Mouse (Mus musculus) adrenal gland, postnatal 25 days (tissue): ENCODE measurements at regions not wholly inside any gene's neighbourhood (a gene's known extent, or its start where the extent isn't known, plus 50 kb on each side); places are given as distances from the start of the nearest gene placed in this dataset.

ENCODE experiments used
- DNase-seq: peaks from one replicate; pipeline ENCODE4 v3.0.0; 2021; ENCODE audit warnings: mixed read lengths

DNA sequence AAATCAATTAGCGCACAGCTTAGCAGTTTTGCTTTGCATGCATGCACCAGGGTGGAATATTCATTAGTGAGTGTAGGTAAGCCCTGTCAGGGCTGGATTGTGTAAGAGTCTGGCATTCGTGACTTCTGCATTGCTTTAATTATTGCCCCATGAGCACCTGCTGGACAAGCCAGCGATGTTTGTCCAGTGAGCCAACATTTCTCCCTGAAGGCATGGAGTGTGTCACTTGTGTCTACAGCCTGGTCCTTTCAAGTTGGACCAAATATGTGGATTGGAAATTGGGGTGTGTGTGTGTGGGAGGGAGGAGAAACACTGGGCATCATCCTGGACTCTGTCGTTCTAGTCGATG lies 115.9 kb downstream of the Evx1 start:
- DNase-seq = no peak

DNA sequence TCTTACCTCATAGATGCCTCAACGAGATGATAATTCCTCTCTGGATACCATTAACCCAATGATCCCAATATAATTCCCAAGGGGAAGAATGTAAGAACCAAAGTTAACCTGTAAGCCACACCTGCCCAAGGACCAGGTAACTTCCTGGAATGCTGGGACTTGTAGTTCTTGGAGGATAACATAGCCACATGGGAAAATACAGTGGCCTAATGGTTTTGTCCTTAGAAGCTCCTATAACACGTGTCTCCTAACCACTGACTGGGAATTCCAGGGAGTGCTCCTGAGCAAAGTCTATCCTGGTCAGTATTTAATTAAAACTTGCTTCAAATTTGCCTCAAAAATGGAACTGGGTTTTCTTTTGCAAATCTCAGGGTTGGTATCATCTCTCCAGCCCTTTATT lies 119.9 kb downstream of the Evx1 start:
- no peak for DNase-seq

DNA sequence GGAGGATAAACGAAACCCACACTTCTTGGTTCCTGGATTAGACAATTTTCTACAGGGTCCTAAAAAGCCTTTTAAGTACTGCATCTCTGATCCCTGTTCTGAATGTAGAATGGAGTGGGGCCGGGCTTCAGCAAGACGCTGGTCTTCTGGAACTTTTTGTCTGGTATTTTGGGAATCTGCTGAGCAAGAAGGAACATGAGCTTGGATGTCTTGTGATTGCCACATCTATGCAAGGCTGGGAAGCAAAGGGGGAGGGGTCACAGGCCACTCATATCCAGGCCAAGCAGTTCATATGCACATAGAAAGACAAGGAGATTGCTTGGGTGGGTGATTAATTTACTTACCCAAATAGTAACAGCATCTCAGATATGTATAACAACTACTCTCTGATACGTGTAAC lies 121.5 kb downstream of the Evx1 start:
- DNase-seq = no peak

DNA sequence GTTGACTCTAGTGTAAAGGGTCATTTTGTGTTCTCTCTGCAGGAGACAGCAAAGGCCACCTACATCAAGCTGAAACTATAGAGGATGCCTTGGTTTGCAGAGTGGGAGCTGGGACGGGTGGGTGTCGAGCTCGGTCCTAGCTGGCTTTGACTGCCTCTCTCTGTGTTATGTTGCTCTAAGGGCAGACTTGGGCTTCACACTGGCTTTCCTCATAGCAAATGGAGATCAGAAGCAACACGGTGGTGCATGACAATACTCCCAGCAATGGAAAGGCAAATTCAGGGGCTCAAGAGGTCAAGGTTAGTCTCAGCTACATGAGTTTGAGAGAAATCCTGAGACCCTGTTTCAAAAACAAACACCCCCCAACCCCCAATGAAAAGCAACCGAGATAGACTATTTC lies 122.1 kb downstream of the Evx1 start:
- DNase-seq = no peak

DNA sequence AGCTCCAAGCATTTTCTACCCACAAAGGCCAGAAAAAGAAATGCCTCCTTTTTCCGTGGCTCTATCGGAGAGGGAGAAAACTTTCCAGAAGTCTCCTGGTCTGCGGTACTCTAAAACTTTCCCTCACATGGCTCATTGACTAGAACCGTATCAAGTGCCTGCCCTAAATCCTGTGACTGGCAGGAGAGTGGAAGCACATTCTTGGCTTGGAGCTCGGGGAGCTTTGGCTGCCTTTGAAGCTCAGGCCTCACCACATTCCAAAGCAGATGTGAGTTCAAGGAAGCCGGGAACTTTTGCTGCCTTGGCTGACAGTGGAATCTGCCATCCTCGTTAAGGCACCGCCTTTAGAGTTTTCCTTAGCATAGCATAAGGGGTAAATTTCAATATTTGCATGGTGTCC lies 125.1 kb downstream of the Evx1 start:
- DNase-seq = peak; percentile 23

DNA sequence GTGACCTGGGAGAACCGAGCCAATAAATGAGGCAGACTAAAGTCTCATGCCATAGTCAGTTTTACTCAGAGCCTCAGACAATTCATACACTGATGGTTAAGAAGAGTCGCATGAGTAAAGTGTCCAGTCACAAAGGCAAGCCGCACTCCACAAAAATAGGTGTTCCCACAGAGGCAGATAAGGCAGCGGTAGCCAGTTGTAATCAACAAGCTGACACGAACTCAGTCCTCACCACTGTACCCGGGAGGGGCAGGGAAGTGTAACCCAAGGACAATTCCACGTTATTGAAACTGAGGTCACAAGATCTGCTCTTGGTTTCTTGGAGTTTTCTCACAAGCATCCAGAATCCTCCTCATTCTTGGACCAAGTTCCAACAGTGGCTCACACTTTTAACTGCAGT lies 125.9 kb downstream of the Evx1 start:
- no peak for DNase-seq

DNA sequence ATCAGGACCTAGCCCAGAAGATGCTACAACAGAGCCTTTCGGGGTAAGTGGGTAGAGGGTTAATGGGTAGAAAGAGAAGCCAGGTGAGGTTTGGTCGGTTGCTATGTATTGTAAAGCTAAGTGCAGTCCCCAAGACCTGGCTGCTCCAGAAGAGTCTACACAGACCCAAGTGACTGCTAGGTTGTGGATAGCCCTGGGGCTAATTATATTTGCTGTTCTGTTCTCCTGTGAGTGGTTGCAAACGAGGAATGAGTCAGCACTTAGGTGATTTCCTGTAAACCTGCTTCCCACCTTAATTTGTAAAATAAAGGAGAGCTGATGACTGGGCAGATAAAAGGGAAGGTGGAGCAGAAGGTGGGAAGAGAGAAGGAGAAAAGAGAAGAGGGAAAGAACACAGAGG lies 126.9 kb downstream of the Evx1 start:
- no peak for DNase-seq

DNA sequence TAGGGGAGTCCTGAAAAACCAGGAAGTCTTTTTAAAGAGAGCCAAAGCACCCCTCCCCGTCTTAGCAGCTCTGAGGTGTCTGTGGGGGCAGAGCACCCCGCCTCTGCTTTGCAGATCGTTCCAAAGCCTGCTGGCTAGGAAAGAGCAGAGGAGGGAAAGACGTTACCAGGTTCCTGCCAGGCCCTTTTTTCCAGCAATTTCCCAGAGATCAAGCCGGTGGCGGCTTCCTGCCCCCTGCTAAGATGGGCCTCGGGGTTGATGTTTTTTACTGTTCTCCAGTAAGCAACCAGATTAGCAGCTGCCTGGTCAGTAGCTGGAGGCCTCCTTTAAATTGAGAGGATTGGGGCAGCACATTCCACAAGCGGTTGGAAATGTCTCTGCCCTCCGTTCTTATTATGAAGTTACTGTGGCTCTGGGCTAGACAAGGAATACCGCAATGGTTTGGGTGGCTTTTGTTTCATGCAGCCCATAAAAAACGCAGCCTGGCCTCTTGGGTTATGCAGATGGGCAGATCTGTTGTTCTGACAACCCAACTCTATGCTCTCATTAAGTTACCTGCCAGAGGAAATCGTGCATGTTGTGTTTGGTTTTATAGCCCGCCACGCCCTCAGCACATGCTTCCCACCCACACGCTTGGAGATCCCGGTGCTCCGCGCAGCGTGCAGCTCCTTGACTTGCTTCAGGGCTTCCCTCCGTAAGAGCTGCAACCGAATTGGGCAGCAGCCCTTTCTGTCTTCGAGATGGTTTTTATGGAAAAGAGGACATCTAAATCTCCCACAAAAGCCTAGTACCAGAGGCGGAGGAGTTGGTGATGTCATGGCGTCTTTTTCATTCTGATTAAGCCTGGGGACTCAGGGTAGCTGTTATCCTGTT lies 130.1 kb downstream of the Evx1 start:
- no peak for DNase-seq

DNA sequence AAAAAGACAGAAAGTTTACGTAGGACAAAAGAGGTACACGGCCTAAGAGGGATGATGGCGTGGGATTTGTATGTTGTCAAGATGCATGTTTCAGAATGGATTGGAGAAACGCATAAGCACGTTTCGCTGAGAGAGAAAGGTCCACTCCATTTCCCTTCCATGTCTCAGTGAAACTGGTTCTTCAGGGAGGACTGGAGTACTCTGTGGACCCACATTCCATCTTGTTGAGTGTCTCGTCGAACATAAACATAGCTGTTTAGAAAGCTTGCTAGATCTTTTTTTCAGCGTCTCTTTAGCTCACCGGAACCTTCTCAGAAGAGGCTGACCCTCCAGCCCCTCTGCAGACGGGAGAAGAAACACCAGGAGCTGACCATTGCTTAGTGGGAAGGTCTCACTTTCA lies 145.5 kb downstream of the Evx1 start:
- DNase-seq = no peak

DNA sequence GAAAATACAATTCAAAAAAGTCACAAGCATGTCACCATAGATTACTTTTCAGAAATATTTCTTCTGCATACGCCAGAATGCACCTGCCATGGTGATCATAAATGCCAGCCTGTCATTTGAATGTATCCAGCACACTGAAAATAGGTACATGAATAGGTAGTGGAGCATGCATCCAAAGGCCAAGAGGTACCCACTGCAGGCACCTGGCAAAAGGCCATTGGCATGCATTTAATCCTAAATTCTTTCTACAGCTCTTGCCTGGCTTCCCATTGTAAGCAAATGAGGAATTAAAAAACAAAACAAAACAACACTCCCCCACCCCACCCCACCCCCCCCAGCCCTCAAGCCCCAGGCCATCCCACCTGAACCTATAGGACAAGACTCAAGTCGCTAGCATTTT lies 147.9 kb downstream of the Evx1 start:
- DNase-seq = no peak

DNA sequence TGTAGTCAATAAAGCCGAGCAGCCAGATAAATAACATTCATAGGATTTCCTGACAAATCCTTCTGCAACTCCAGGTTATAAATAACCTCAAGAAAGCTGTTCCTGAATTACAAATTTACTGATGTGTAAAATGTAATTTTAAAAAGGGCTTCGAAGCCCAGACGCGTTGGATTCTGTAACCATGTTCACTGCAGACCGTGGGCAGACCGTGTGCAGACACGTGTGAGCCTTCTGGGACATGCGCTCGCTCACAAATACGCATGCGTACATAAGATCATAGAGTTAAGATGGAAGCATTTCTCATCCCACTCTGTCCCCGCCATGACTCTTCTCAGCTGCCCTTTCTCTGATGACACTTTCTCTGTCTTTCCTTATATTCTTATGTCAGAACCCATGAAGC lies 150.1 kb downstream of the Evx1 start:
- no peak for DNase-seq

DNA sequence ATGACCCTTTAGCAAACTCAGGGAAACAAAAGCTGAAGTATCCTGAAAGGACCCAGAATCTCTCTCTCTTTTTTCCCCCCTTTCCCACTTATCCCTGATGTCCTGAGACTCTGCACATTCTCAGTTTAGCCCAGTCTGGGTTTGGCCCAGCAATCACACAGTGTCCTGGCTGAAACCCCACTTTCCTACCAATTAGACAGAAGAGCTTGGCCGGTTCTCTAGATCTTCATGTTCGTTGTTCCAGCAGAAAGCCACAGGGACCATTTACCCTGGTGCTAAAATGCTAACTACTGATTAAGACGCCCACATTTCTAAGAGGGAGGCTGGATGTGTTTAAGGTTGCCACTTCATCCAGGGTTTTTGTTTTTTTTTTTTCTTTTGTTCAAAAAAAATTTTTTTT lies 151.3 kb downstream of the Evx1 start:
- no peak for DNase-seq

DNA sequence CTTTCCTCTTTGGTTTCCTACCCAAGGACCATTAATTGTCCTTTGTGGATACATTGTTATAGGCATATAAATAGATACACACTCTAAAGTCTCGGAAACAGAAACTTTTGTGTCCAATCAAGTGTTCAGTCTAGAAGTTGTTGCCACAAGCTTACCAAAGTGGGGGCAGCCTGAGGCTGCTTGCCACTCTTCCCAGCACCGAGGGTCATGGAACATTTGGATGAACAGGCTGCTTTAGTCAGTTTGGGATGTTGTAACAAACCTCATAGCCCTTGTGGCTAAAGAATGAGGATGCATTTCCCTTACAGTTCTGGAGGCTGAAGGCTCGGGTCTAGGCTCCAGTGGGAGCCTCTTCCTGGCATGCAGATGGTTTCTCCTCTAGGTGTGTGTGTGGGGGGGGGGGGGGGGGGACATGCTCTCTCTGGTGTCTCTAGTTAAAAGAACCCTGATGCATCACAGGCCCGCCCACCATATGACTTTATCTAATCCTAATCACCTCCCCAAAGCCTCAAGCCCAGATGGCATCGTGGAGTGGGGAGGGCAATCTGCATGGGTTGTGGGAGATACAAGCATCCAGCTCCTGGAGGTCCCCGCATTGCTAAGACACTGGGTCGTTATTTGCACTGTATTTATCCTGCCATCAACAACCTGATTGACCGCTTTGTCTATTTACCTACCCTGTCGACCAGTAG lies 152.7 kb downstream of the Evx1 start:
- no peak for DNase-seq

DNA sequence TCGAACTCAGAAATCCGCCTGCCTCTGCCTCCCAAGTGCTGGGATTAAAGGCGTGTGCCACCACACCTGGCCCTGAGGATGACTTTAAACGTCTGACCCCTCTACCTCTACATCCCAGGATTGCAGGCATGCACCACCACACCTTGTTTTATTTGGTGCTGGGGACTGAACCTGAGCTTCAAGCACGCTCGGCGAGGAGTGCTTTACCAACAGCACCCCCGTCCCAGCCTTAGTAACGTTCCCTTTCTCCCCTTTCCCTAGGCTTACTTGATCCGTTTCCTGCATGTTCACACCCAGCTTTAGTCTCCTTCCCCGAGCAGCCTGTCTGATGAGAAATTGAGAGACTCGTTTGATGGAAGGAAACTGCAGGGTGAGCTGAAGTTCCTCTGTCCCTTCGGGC lies 157.5 kb downstream of the Evx1 start:
- no peak for DNase-seq

DNA sequence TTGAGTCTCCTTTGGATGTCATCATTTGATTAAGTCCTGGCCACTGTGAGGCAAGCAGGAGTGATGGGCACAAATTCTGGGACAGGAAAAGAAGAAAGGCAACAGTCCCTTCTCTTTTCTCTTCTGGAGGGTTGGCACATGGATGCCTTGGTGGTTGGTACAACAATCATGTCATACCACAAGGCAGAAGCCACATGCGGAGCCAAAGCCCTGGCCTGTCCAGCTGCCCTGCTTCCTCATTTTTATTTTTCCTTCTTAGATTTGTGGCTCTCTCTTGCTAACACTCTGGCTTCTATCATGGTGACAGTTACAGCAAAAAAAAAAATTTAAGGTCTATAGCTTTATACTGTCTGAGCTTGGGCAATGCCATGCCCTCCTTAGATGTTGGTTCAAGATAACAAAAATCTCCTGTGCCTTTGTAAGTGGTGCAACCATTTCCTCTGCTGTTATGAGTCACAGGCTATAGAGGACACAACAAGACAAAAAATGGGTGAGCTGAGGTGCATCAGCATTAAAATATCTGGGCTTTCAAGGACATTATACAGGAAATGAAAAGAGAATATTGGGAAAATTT lies 158.2 kb downstream of the Evx1 start:
- DNase-seq = no peak

DNA sequence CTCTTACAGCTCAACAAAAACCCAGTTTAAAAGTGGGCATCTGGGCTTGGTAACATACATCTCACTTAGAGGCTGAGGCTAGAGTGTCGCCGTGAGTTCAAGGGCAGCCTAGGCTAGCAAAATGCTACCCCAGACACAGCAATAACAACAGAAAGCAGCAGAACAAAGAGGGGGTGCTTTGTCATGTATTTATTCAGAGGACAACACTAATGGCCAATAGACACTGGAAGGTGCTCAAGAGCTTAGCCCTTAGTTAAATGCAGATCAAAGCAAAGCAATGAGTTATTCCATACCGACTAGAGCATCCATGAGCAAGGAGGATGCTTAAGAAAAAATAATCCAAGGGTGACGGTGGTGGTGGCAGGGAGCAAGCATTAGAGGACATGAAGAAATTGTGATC lies 158.7 kb downstream of the Evx1 start:
- DNase-seq = no peak

DNA sequence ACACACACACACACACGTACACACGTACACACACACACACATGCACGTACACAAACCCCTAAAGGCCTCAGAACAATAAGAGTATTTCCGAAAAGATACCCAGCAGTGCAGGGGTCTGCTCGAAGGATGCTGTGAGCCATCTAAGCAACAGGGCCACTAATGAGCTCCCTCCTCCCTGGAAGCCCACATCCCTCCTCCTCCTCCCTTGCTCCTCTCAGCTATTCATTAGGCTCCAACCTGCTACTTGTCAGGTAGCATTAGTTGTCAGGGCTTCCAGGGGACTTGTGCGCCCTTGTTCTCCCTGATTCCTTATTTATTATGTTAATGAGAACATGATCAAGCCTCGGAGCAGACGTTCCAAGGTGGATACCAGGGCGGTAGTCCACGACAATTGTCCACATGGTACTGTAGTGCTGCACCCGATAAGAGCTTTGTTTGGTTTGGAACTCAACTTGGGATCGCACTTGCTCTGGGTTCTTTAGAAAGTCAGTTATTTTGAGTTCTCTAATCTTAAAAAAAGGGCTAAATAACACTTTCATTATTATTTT lies 159.8 kb downstream of the Evx1 start:
- no peak for DNase-seq

DNA sequence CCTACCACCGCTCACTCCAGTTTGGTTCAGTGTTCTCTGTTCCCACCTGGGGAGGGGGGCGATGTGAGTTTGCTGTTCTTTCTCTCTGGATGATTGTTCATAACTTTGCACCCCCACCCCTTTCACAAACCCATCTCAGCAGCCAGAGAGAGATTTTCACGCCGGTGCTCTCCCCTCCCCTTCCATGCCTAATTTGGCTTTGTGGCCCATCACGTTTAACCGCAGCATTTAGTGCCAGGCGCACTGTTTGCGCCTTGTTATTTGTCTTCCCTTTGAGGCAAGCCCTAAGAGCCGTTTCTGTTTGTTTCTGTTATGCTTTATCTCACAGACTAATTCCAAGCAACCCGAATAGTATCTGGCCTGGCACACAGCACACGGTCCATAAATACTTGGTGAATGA lies 160.6 kb downstream of the Evx1 start:
- no peak for DNase-seq

DNA sequence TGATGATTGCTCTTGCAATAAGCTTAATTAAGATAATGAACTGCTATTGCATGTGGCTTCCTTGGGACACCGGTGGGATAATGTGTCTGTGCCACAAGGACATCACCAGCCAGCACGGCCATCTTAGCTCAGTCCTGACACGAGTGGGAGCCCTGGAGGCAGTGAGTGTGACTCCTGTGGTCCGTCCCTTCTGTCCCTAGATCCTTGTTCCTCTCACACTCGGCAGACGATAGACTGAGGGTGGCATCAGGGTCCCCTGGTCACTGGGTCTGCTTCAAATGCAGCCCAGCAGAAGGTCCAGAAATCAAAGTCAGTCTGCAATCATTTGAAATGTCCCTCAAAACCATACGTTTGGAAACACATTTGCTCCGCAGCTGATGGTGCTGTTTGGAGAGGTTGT lies 162.4 kb downstream of the Evx1 start:
- no peak for DNase-seq

DNA sequence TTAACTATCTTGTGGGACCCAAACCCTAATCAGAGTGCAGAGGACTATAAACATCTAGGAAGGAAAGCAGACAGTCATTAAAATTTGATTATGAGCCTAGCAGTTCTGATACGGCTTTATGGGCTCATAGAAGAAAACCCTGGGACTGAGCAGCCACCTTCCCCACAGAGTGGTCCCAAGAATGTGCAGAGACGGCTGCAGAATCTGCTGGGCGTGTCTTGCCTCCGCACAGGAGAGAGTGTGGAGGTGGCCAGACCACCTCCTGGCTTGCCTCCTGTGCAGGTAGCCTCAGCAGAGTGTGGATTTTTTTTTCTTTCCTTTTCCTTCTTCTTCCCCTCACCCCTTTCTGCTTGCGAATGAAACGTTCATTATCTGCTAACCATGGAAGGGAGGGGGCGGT lies 163.3 kb downstream of the Hibadh start:
- DNase-seq = no peak

DNA sequence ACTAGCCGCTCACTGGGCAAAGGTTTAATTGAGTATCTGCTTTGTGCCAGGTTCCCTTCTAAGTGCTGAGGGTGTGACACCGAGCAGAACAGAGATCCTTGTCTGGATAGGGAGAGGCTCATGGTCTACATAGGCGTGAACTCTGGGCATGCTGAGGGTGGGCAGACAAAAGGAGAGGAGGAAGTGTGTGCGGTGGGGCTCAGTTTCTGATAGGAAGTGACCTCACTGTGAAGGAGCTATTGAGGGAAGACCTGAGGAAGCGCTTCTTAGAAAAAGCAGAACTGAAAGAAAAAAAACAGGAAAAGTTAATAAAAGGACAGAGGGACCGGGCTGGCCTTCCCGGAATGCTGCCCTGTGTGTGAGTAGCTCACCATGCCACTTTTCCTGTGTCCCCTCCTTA lies 162.8 kb downstream of the Hibadh start:
- no peak for DNase-seq

DNA sequence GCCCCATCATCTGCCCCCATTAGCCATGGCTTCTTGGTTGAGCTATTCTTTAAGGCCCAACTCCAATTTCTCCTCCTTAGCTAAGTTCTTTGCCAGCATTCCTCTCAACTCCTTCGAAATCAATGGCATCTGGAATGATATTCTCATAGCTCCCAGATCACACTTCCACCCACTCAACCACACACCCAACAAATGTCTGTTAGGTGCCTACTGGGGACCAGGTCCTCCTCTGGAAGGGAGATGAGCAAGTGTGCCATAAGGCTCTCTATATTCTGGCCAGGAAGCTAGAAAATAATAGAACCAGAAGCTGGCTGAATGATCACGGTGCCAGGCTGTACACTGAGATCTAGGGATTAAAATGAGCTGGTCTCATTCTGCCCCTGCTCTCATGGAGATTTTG lies 161.6 kb downstream of the Hibadh start:
- no peak for DNase-seq

DNA sequence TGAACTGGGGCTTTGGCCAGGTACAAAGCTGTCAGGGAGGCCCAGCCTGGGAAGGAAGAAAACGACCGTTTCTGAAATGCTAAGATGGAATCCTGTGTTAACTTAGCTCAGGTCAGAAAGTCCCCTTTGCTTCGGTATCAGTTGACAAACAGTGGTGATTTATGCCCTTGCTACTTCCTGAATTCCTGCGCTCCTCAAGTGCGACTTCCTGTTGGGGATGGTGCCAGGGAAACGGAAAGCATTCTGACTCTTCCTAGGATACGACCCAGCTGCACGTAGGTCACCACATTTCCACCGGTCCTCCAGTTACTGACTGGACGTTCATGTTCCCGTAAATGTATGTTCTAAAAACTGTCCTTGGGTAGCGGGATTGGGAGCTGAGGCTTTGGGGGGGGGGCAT lies 161.0 kb downstream of the Hibadh start:
- peak; percentile 31 for DNase-seq

DNA sequence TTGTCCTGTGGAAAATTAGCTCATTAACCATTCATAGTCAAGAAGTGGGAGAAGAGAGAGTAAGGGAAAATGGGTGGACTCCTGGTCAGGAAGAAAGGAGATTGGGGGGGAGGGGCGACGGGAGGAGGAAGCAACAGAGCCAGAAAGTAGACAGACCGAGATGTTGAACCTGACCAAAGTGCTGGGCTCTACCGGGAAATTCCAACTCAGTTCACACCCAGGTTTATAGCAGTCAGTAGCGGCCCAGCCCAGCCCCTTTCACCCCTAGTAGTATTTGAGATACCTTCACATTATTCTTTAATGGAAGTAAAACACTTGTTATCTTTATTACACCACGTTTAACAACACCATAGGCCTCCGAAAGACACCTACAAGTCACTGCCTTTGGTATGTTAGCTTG lies 158.2 kb downstream of the Hibadh start:
- DNase-seq = no peak
